Mouse (Mus musculus) small intestine, adult 2 months (tissue): ENCODE measurements around the gene Zfp354a.
"Not testable (repeated sequence)": the region's sequence is repeated elsewhere in the genome, so short reads cannot be mapped to it uniquely, and the experiment has no call there.

ENCODE experiments used
- CTCF ChIP-seq: fragments of 200-500 bp; IDR thresholded peaks from 2 replicates; pipeline ENCODE4 v1.5.1; 2012; ENCODE audit warnings: low read depth, mild to moderate bottlenecking, control low read depth, inconsistent platforms, low read length, moderate library complexity, mixed read lengths; ENCODE audit not compliant: insufficient replicate concordance, insufficient read length; ENCODE audit errors: extremely low read depth
- POLR2A ChIP-seq: fragments of 200-500 bp; IDR thresholded peaks from 2 replicates; pipeline ENCODE4 v1.6.1; 2012; ENCODE audit warnings: low read depth, mild to moderate bottlenecking, control low read depth, inconsistent platforms, low read length, moderate library complexity

DNA sequence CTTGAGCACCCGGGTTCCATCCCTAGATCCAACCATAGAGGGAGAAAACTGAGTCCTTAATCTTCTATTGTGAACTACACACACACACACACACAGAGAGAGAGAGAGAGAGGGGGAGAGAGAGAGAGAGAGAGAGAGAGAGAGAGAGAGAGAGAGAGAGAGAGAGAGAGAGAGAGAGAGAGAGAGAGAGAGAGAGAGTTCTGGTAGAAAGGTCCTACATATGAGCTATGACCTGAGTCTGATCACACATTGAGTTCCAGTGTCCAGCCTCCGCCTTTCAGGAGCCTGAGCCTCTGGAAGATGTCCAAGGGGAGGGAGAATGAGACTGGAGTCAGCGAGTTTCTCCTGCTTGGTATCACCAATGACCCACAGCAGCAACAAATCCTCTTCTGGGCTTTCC, 11.2 kb upstream of the Zfp354a start, which contains the start of gene Olfr1375:
- TF ChIP-seq POLR2A, CTCF: not testable (repeated sequence)
